Mouse (Mus musculus) gastrocnemius, postnatal 25 days (tissue): ENCODE results near the gene Gucy2g. TPM values are rescaled to one million over a fixed set of nuclear protein-coding genes. Genes with fewer than 3 reads are reported as not detected.
"Not testable (repeated sequence)": the region's sequence is repeated elsewhere in the genome, so short reads cannot be mapped to it uniquely, and the experiment has no call there.

Experiments used
- DNase-seq: peaks from one replicate; pipeline ENCODE4 v3.0.0; 2022
- microRNA-seq, 2 experiments: library from miRNA; unstranded; fragments of <30 nt; microRNA quantifications; one replicate each; pipeline ENCODE4 v1.2.0; 2021; ENCODE audit warnings: borderline replicate concordance in 2 of 2
- total RNA-seq, 2 experiments: library from RNA; stranded (reverse); gene quantifications; 1 replicate in 1 of 2; 2 replicates in 1 of 2; pipeline ENCODE4 v1.2.3; 2021

Gene Gucy2g
- total RNA-seq, 2 experiments from 2014 or later, result 0.23 TPM; not detected in 1

GRCm38 (mm10) chr19:55164162-55164561 lies 76.9 kb downstream of the Gucy2g start:
- DNase-seq, result no peak

GRCm38 (mm10) chr19:55162271-55162670 lies 78.8 kb downstream of the Gucy2g start:
- no peak for DNase-seq

GRCm38 (mm10) chr19:55159826-55160225 lies 81.2 kb downstream of the Gucy2g start:
- DNase-seq, result no peak

DNA sequence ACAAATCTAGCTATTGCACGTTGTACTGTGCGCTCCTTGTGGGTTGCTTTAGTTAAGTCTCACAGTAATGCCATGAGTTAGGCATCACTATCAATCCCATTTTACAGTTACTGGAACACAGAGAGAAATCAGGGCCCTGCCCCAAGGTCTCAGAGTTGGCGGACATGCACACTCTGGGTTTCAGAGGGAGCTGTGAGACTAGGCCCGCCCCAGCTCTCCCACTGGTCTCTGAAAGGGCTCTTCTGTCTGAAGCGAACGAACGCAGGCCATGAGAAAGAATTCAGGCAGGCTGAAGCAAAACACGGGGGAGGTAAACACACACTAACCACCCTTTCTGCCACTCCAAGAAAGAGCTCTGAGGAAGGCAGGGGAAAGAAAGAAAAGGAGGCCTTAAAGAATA lies 82.4 kb downstream of the Gucy2g start:
- DNase-seq, result no peak

- no peak for DNase-seq
Measured at GRCm38 (mm10) chr19:55157029-55157428, 84.0 kb downstream of the Gucy2g start.

GRCm38 (mm10) chr19:55152983-55153382 lies 88.1 kb downstream of the Gucy2g start:
- no peak for DNase-seq

GRCm38 (mm10) chr19:55152274-55152673 lies 88.8 kb downstream of the Gucy2g start:
- not testable (repeated sequence) for DNase-seq

- no peak for DNase-seq
Measured at GRCm38 (mm10) chr19:55149646-55150045, 91.4 kb downstream of the Gucy2g start.

- no peak for DNase-seq
Measured at GRCm38 (mm10) chr19:55148109-55148508, 92.9 kb downstream of the Gucy2g start.

Small RNA genes within 50 kb of the gene (microRNA-seq; reads per million reads assigned to microRNA genes)
- 1.5 to 2.6 reads per million in 2 experiments for gene Mir6715

Other genes starting within 250 kb of the Gucy2g start
- gene Gpam, start 114.0 kb downstream of the Gucy2g start, total RNA-seq, result 100 to 1,000 TPM in 1 of 2 experiments, 10 to 100 TPM in 1; 84.0 to 124 TPM
- gene Tectb, start 60.5 kb downstream of the Gucy2g start, total RNA-seq, result under 1 TPM in 1 of 2 experiments, not detected in 1; 0.49 TPM
- gene Acsl5, start 10.7 kb upstream of the Gucy2g start, total RNA-seq, result 1 to 10 TPM; 3.8 to 4.5 TPM
- gene Zdhhc6, start 74.8 kb upstream of the Gucy2g start, total RNA-seq, result 10 to 100 TPM; 16.1 to 20.5 TPM
- gene Vti1a, start 75.1 kb upstream of the Gucy2g start, total RNA-seq, result 10 to 100 TPM; 16.0 to 16.2 TPM